Comparison of ENCODE assay signal across 8 mouse cellular contexts in the genomic region with DNA sequence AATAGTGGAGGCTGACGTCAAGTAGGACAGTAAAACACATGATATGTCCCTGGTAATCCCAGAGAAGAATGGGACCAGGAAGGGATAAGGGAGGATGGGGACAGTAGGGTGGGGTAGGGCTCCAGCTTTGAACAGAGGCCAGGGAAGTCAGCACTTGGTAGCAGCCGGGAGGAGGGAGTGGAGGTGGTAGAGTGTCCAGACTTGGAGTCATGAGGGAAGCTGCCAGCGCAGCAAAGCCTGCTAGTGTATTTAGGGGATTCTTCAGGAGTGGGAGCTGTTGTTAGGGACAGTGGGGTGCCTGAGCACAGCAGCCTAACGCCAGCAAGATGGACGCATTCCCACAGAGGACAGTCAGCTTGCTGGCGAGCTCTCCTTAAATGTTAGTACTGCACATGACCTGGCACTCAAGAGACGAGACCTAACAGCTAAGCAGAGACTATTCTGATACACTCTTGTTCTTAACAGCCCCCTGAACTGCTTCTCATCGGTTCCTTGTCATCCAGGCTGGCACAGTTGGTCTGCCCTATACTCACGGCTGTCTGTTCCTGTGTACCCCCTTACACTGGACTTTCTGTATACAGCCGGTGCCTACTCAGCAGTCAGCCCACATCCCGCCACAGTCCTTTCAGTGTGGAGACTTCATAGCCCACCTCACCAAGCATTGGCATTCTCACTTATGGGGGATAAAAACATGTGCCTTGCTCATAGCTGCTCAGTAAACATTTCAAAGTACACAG. TPM values are rescaled to one million over a fixed set of nuclear protein-coding genes. Genes with fewer than 3 reads are reported as not detected.
DNase-seq lines count a peak whose midpoint lies in the region; ATAC-seq and TF ChIP-seq lines count a peak whose summit lies in the region.

No protein-coding gene starts in this region.

- H3K4me2 ChIP-seq in hindbrain, postnatal 0 days (ENCODE audit: low read depth, low read length), result 0 out of 2 replicates have a peak overlapping the region, but pooled peaks have one; percentile 1
- H3K4me2 ChIP-seq in liver, embryonic 12.5 days, result no peak overlapping the region

- H3K4me1 ChIP-seq in hindbrain, postnatal 0 days (ENCODE audit: insufficient read depth, low read length), result peaks cover 12% of the 10 kb centered on the region
- H3K4me1 ChIP-seq in liver, embryonic 12.5 days, result no peaks in the 10 kb centered on the region

- H3K36me3 ChIP-seq in hindbrain, postnatal 0 days (ENCODE audit: insufficient read depth, low read length), result peaks cover 22% of the 10 kb centered on the region; the same call in 1 of the 2 replicates
- peaks cover 24% of the 10 kb centered on the region for H3K36me3 ChIP-seq in liver, embryonic 12.5 days

- H3K4me3 ChIP-seq in hindbrain, postnatal 0 days (ENCODE audit: low read length), result no peak overlapping the region
- H3K4me3 ChIP-seq in liver, embryonic 12.5 days, result no peak overlapping the region

- ATAC-seq in hindbrain, postnatal 0 days, result peak; percentile 90
- ATAC-seq in liver, embryonic 12.5 days, result no peak

- no peak for TF ChIP-seq CTCF in hindbrain, postnatal 0 days (IDR thresholded peaks at IDR 0.05; ENCODE audit: low read depth)

- no peaks in the 10 kb centered on the region for H3K27me3 ChIP-seq in hindbrain, postnatal 0 days (ENCODE audit: insufficient read depth, low read length)
- no peaks in the 10 kb centered on the region for H3K27me3 ChIP-seq in liver, embryonic 12.5 days (replicated peaks)

- no peaks in the 10 kb centered on the region for H3K9me3 ChIP-seq in hindbrain, postnatal 0 days (ENCODE audit: low read length)
- no peaks in the 10 kb centered on the region for H3K9me3 ChIP-seq in liver, embryonic 12.5 days (replicated peaks)

- peak; percentile 9 for DNase-seq in adrenal gland, postnatal 10 days
- DNase-seq in adrenal gland, adult (ENCODE audit: inconsistent age in 2 of 2, low spot score in 1 of 2), result no peak
- peak; percentile 32 for DNase-seq in brain, embryonic 18.5 days (ENCODE audit: low read depth, low spot score)
- peak; percentile 57 to 60 for DNase-seq in frontal cortex, postnatal 10 days (ENCODE audit: low spot score in 2 of 2)
- peak; percentile 71 for DNase-seq in hindbrain, postnatal 0 days (ENCODE audit: low spot score)
- DNase-seq in right cerebral cortex, postnatal 4 days, result peak; percentile 46
- DNase-seq in adrenal gland, postnatal 25 days, result no peak

- H3K27ac ChIP-seq in hindbrain, postnatal 0 days, result peak overlapping the region; percentile 79
- H3K27ac ChIP-seq in liver, embryonic 12.5 days, result no peak overlapping the region

- 42% methylated on average over 11 of the region's 11 CpGs for WGBS in hindbrain, postnatal 0 days
- WGBS in liver, embryonic 12.5 days (ENCODE audit: insufficient replicate concordance), result 81% methylated on average over 11 of the region's 11 CpGs

- no peak overlapping the region for H3K9ac ChIP-seq in hindbrain, postnatal 0 days (replicated peaks; ENCODE audit: low read length)
- no peak overlapping the region for H3K9ac ChIP-seq in liver, embryonic 12.5 days

RNA-seq across cellular contexts. Expression of a gene that starts 53.4 kb away (rescaled TPM):
- 10 to 100 TPM; 40.8 to 52.8 TPM for total RNA-seq in adrenal gland, postnatal 10 days (2021)
- total RNA-seq in hindbrain, postnatal 0 days (2014; rRNA removed), result 64.8 and 68.1 TPM in 2 replicates
- polyA plus RNA-seq in hindbrain, postnatal 0 days (2015; fragmentation: Nextera tagmentation; extraction: Ambion mirVana), result 59.6 and 63.6 TPM in 2 replicates
- polyA plus RNA-seq in liver, embryonic 12.5 days (2016; fragmentation: Nextera tagmentation; extraction: Ambion mirVana), result 25.8 and 27.7 TPM in 2 replicates
- total RNA-seq in adrenal gland, postnatal 25 days (2021), result 59.1 and 61.5 TPM in 2 replicates

Comparison
In these comparisons a context has a peak if more than half of its experiments do, and no peak if none do; other contexts are left out.
1. DNase-seq: peak in adrenal gland, postnatal 10 days (single experiment), brain, embryonic 18.5 days (single experiment), frontal cortex, postnatal 10 days (2 of 2), hindbrain, postnatal 0 days (single experiment) and right cerebral cortex, postnatal 4 days (single experiment); none in adrenal gland, adult (0 of 2) and adrenal gland, postnatal 25 days (single experiment).